Mouse (Mus musculus): ENCODE data around the gene 2310022B05Rik. TPM values are rescaled to one million over a fixed set of nuclear protein-coding genes. Genes with fewer than 3 reads are reported as not detected.

The 2310022B05Rik gene
- polyA plus RNA-seq, 1 experiment, result 102 TPM

- Histone ChIP-seq H3K27me3 (ENCODE audit: control insufficient read depth, insufficient read depth, insufficient read length) (peaks cover 52% of the 10 kb centered on the region), H3K36me3 (ENCODE audit: control insufficient read depth, insufficient read depth) (no peaks in the 10 kb centered on the region), H3K79me2 (ENCODE audit: control insufficient read depth, insufficient read depth) (no peaks in the 10 kb centered on the region), H3ac (ENCODE audit: control insufficient read depth, insufficient read length) (no peak overlapping the region), H3K4me3 (no peak overlapping the region), H3K4me2 (ENCODE audit: low read depth) (no peak overlapping the region)
- TF ChIP-seq USF1 (IDR thresholded peaks at IDR 0.05; ENCODE audit: low read depth) (no peak), SRF (IDR thresholded peaks at IDR 0.05; ENCODE audit: control insufficient read depth, insufficient read length, low read depth) (no peak)
Measured at GRCm38 (mm10) chr8:124608972-124609353, 54.2 kb downstream of the 2310022B05Rik start.

GRCm38 (mm10) chr8:124608239-124608971 is 54.8 kb downstream of the 2310022B05Rik start:
- no peaks in the 10 kb centered on the region for H3K36me3 ChIP-seq (ENCODE audit: control insufficient read depth, insufficient read depth)

GRCm38 (mm10) chr8:124604066-124604465 is 59.1 kb downstream of the 2310022B05Rik start:
- no peak overlapping the region for H3K4me3 ChIP-seq
- H3K27me3 ChIP-seq (ENCODE audit: control insufficient read depth, insufficient read depth, insufficient read length), result peaks cover 41% of the 10 kb centered on the region
- no peak overlapping the region for H3ac ChIP-seq (ENCODE audit: control insufficient read depth, insufficient read length)
- no peaks in the 10 kb centered on the region for H3K36me3 ChIP-seq (ENCODE audit: control insufficient read depth, insufficient read depth)
- no peaks in the 10 kb centered on the region for H3K79me2 ChIP-seq (ENCODE audit: control insufficient read depth, insufficient read depth)
- no peak for TF ChIP-seq SRF (IDR thresholded peaks at IDR 0.05; ENCODE audit: control insufficient read depth, insufficient read length, low read depth)
- TF ChIP-seq MYOD1 (IDR thresholded peaks at IDR 0.05; ENCODE audit: control insufficient read depth in 1 of 3, insufficient read length in 2 of 3, low read depth in 2 of 3), result no peak
- no peak for TF ChIP-seq USF1 (IDR thresholded peaks at IDR 0.05; ENCODE audit: low read depth)
- TF ChIP-seq MYOG (IDR thresholded peaks at IDR 0.05; ENCODE audit: control insufficient read depth in 1 of 3, insufficient read depth in 1 of 3, insufficient read length in 2 of 3, low read depth in 2 of 3), result no peak
- TF ChIP-seq POLR2A (IDR thresholded peaks at IDR 0.05; ENCODE audit: insufficient read length, low read depth), result no peak
- no peak for TF ChIP-seq TCF3 (IDR thresholded peaks at IDR 0.05; ENCODE audit: insufficient read length, low read depth)
- no peak for TF ChIP-seq E2F4 (IDR thresholded peaks at IDR 0.05; ENCODE audit: insufficient read depth)
- no peak for TF ChIP-seq CEBPB (IDR thresholded peaks at IDR 0.05; ENCODE audit: insufficient read depth, poor library complexity, severe bottlenecking)
- no peak for TF ChIP-seq TCF12 (IDR thresholded peaks at IDR 0.05; ENCODE audit: insufficient read depth, poor library complexity, severe bottlenecking)
- no peak for TF ChIP-seq REST (IDR thresholded peaks at IDR 0.05; ENCODE audit: insufficient read depth, insufficient read length)
- no peak for TF ChIP-seq MAX (IDR thresholded peaks at IDR 0.05; ENCODE audit: low read depth)
- TF ChIP-seq POLR2AphosphoS2 (IDR thresholded peaks at IDR 0.05; ENCODE audit: insufficient read length, low read depth), result no peak
- H3K4me2 ChIP-seq (ENCODE audit: low read depth), result no peak overlapping the region

More at GRCm38 (mm10) chr8:124608239-124608971, 54.8 kb downstream of the 2310022B05Rik start:
- no peaks in the 10 kb centered on the region for H3K79me2 ChIP-seq (ENCODE audit: control insufficient read depth, insufficient read depth)
- peaks cover 57% of the 10 kb centered on the region for H3K27me3 ChIP-seq (ENCODE audit: control insufficient read depth, insufficient read depth, insufficient read length)
- TF ChIP-seq USF1 (IDR thresholded peaks at IDR 0.05; ENCODE audit: low read depth), result no peak
- no peak for TF ChIP-seq POLR2A (IDR thresholded peaks at IDR 0.05; ENCODE audit: insufficient read length, low read depth)
- TF ChIP-seq TCF12 (IDR thresholded peaks at IDR 0.05; ENCODE audit: insufficient read depth, poor library complexity, severe bottlenecking), result no peak
- no peak for TF ChIP-seq MAX (IDR thresholded peaks at IDR 0.05; ENCODE audit: low read depth)
- TF ChIP-seq REST (IDR thresholded peaks at IDR 0.05; ENCODE audit: insufficient read depth, insufficient read length), result no peak
- no peak for TF ChIP-seq E2F4 (IDR thresholded peaks at IDR 0.05; ENCODE audit: insufficient read depth)
- no peak for TF ChIP-seq MYOG (IDR thresholded peaks at IDR 0.05; ENCODE audit: control insufficient read depth in 1 of 3, insufficient read depth in 1 of 3, insufficient read length in 2 of 3, low read depth in 2 of 3)
- H3ac ChIP-seq (ENCODE audit: control insufficient read depth, insufficient read length), result no peak overlapping the region
- H3K4me2 ChIP-seq (ENCODE audit: low read depth), result no peak overlapping the region
- no peak overlapping the region for H3K4me3 ChIP-seq

- Histone ChIP-seq H3K4me2 (ENCODE audit: low read depth) (no peak overlapping the region), H3K27me3 (ENCODE audit: control insufficient read depth, insufficient read depth, insufficient read length) (peaks cover 10% of the 10 kb centered on the region), H3K4me3 (no peak overlapping the region), H3K79me2 (ENCODE audit: control insufficient read depth, insufficient read depth) (no peaks in the 10 kb centered on the region), H3ac (ENCODE audit: control insufficient read depth, insufficient read length) (no peak overlapping the region), H3K36me3 (ENCODE audit: control insufficient read depth, insufficient read depth) (no peaks in the 10 kb centered on the region)
- TF ChIP-seq MYOG (IDR thresholded peaks at IDR 0.05; ENCODE audit: control insufficient read depth in 1 of 3, insufficient read depth in 1 of 3, insufficient read length in 2 of 3, low read depth in 2 of 3) (no peak), POLR2AphosphoS2 (IDR thresholded peaks at IDR 0.05; ENCODE audit: insufficient read length, low read depth) (no peak), CEBPB (IDR thresholded peaks at IDR 0.05; ENCODE audit: insufficient read depth, poor library complexity, severe bottlenecking) (no peak), POLR2A (IDR thresholded peaks at IDR 0.05; ENCODE audit: insufficient read length, low read depth) (no peak), TCF12 (IDR thresholded peaks at IDR 0.05; ENCODE audit: insufficient read depth, poor library complexity, severe bottlenecking) (no peak), E2F4 (IDR thresholded peaks at IDR 0.05; ENCODE audit: insufficient read depth) (no peak), TCF3 (IDR thresholded peaks at IDR 0.05; ENCODE audit: insufficient read length, low read depth) (no peak), MAX (IDR thresholded peaks at IDR 0.05; ENCODE audit: low read depth) (no peak), SRF (IDR thresholded peaks at IDR 0.05; ENCODE audit: control insufficient read depth, insufficient read length, low read depth) (no peak), USF1 (IDR thresholded peaks at IDR 0.05; ENCODE audit: low read depth) (no peak), MYOD1 (IDR thresholded peaks at IDR 0.05; ENCODE audit: control insufficient read depth in 1 of 3, insufficient read length in 2 of 3, low read depth in 2 of 3) (no peak), REST (IDR thresholded peaks at IDR 0.05; ENCODE audit: insufficient read depth, insufficient read length) (no peak)
Measured at GRCm38 (mm10) chr8:124589393-124589792, 73.8 kb downstream of the 2310022B05Rik start.

GRCm38 (mm10) chr8:124586556-124586955 is 76.6 kb downstream of the 2310022B05Rik start:
- Histone ChIP-seq H3K27me3 (ENCODE audit: control insufficient read depth, insufficient read depth, insufficient read length) (peaks cover 10% of the 10 kb centered on the region), H3K4me2 (ENCODE audit: low read depth) (no peak overlapping the region), H3K4me3 (no peak overlapping the region), H3K79me2 (ENCODE audit: control insufficient read depth, insufficient read depth) (no peaks in the 10 kb centered on the region), H3K36me3 (ENCODE audit: control insufficient read depth, insufficient read depth) (no peaks in the 10 kb centered on the region), H3ac (ENCODE audit: control insufficient read depth, insufficient read length) (no peak overlapping the region)
- TF ChIP-seq POLR2AphosphoS2 (IDR thresholded peaks at IDR 0.05; ENCODE audit: insufficient read length, low read depth) (no peak), E2F4 (IDR thresholded peaks at IDR 0.05; ENCODE audit: insufficient read depth) (no peak), USF1 (IDR thresholded peaks at IDR 0.05; ENCODE audit: low read depth) (no peak), TCF3 (IDR thresholded peaks at IDR 0.05; ENCODE audit: insufficient read length, low read depth) (no peak), MAX (IDR thresholded peaks at IDR 0.05; ENCODE audit: low read depth) (no peak), MYOD1 (IDR thresholded peaks at IDR 0.05; ENCODE audit: control insufficient read depth in 1 of 3, insufficient read length in 2 of 3, low read depth in 2 of 3) (no peak), MYOG (IDR thresholded peaks at IDR 0.05; ENCODE audit: control insufficient read depth in 1 of 3, insufficient read depth in 1 of 3, insufficient read length in 2 of 3, low read depth in 2 of 3) (no peak), TCF12 (IDR thresholded peaks at IDR 0.05; ENCODE audit: insufficient read depth, poor library complexity, severe bottlenecking) (no peak), SRF (IDR thresholded peaks at IDR 0.05; ENCODE audit: control insufficient read depth, insufficient read length, low read depth) (no peak), CEBPB (IDR thresholded peaks at IDR 0.05; ENCODE audit: insufficient read depth, poor library complexity, severe bottlenecking) (no peak)
